Mouse (Mus musculus): ENCODE measurements around the gene Il1rapl1.

DNA sequence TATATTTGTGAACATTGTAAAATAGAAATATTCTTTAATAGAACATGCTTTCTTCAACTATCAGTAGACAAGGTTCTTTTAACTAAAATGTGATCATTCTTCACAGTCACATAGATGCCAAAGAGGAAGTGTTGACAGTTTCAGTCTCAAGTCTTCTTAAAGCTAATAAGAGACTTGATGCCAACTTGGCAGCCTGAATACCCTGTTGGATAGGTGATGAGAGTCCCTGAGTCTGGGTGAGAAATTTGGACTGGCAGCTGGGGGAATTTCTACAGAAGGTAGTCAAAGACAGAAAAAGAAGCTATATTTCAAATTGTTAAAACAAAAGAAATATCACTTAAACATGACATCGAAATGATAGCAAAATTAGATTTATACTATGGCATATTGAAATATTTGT is 451.6 kb downstream of the Il1rapl1 start:
- TF ChIP-seq POLR2A (IDR thresholded peaks at IDR 0.05; ENCODE audit: insufficient read depth, low read depth, low read length) (no peak), CTCF (IDR thresholded peaks at IDR 0.05) (no peak)
